Comparison of ENCODE assay signal across 8 mouse cellular contexts in the genomic region with DNA sequence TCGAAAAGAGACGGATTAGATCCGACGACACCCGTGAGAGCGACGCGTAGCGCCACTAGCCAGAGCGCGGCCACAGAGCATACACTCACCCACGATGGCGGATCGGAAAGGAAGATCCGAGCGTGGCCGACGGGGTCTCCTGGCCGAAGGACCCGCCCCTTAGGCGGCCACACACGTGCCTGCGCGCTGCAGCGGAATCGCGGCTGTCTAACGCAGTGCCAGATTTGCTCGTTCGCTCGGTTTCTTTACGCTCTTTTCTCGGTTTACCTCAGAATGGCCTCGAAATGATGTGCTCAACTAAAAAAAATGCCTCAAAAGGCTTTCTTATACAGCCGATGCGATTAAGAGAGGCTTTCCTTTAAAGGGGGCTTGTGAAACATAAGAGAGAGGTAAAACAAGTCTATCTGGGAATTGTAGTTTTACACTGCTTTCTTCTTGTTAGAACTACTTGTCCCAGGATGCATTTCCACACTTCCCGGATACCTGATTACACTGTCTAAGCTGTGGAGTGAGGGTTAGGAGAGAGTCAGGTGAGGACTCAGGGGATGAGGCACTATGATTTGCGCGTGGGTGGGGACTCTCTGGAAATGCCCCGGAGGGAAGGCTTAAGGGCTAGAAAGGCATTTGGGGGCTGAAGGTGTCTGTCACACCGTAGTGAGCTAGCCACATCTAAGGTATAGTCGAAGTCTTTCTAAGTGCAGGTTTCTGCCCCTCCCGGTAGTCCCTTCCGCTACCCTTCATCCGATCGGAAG. TPM values are rescaled to one million over a fixed set of nuclear protein-coding genes. Genes with fewer than 3 reads are reported as not detected.
DNase-seq lines count a peak whose midpoint lies in the region; ATAC-seq lines count a peak whose summit lies in the region.

A gene (plus strand): TSS at position 199 of the 752 bp plus-strand sequence.
A gene (minus strand): TSS at position 358 of the 752 bp plus-strand sequence.

- no peaks in the 10 kb centered on the region for H3K27me3 ChIP-seq in heart, embryonic 14.5 days (ENCODE audit: control insufficient read depth, insufficient read depth, low read length)
- no peaks in the 10 kb centered on the region for H3K27me3 ChIP-seq in liver, embryonic 13.5 days
- H3K27me3 ChIP-seq in stomach, embryonic 16.5 days (ENCODE audit: control insufficient read depth, insufficient read depth, low read length) = no peaks in the 10 kb centered on the region

- peak within 1 kb of the TSS; percentile 82 for H3K4me2 ChIP-seq in heart, embryonic 14.5 days (ENCODE audit: low read length)
- H3K4me2 ChIP-seq in liver, embryonic 13.5 days = peak within 1 kb of the TSS; percentile 87
- H3K4me2 ChIP-seq in stomach, embryonic 16.5 days (ENCODE audit: low read depth, low read length) = peak within 1 kb of the TSS; percentile 69

- H3K4me1 ChIP-seq in heart, embryonic 14.5 days (ENCODE audit: control insufficient read depth in 2 of 2, insufficient read depth in 2 of 2, low read length in 2 of 2) = peaks cover 0 to 6% of the 10 kb centered on the region in 2 experiments; a peak in 2 of 4 replicates
- peaks cover 19% of the 10 kb centered on the region for H3K4me1 ChIP-seq in liver, embryonic 13.5 days (replicated peaks)
- peaks cover 5% of the 10 kb centered on the region for H3K4me1 ChIP-seq in stomach, embryonic 16.5 days (ENCODE audit: control insufficient read depth, insufficient read depth, low read length)

- H3K9ac ChIP-seq in heart, embryonic 14.5 days (ENCODE audit: low read length) = peak within 1 kb of the TSS; percentile 97
- H3K9ac ChIP-seq in liver, embryonic 13.5 days = peak within 1 kb of the TSS; percentile 89
- peak within 1 kb of the TSS; percentile 97 for H3K9ac ChIP-seq in stomach, embryonic 16.5 days (ENCODE audit: low read length)

- peak within 1 kb of the TSS; percentile 72 to 93 for H3K27ac ChIP-seq in heart, embryonic 14.5 days (replicated peaks in 1 of 2; ENCODE audit: control insufficient read depth in 1 of 2, insufficient read depth in 1 of 2, low read depth in 2 of 2, low read length in 2 of 2)
- H3K27ac ChIP-seq in liver, embryonic 13.5 days = peak within 1 kb of the TSS; percentile 81
- H3K27ac ChIP-seq in stomach, embryonic 16.5 days (ENCODE audit: low read length) = peak within 1 kb of the TSS; percentile 79

- peak within 1 kb of the TSS; percentile 69 to 79 for H3K4me3 ChIP-seq in heart, embryonic 14.5 days (ENCODE audit: control insufficient read depth in 1 of 2, insufficient read depth in 1 of 2, low read depth in 1 of 2, low read length in 2 of 2)
- peak within 1 kb of the TSS; percentile 78 for H3K4me3 ChIP-seq in liver, embryonic 13.5 days (replicated peaks)
- peak within 1 kb of the TSS; percentile 87 for H3K4me3 ChIP-seq in stomach, embryonic 16.5 days (replicated peaks; ENCODE audit: low read length)

- peaks cover 40% of the 10 kb centered on the region for H3K36me3 ChIP-seq in heart, embryonic 14.5 days (ENCODE audit: control insufficient read depth, insufficient read depth, low read length)
- peaks cover 35% of the 10 kb centered on the region for H3K36me3 ChIP-seq in liver, embryonic 13.5 days
- H3K36me3 ChIP-seq in stomach, embryonic 16.5 days (ENCODE audit: control insufficient read depth, insufficient read depth, low read length) = peaks cover 18% of the 10 kb centered on the region

- peak; percentile 92 for ATAC-seq in CD4-positive, CD25-positive, alpha-beta regulatory T cell, adult 4 months
- ATAC-seq in heart, embryonic 14.5 days (ENCODE audit: insufficient number of reproducible peaks, insufficient read depth, low FRiP score, low read depth) = peak; percentile 97
- ATAC-seq in liver, embryonic 13.5 days (ENCODE audit: low read depth) = peak; percentile 96
- peak; percentile 98 for ATAC-seq in stomach, embryonic 16.5 days (ENCODE audit: insufficient read depth, low FRiP score)

- no peaks in the 10 kb centered on the region for H3K9me3 ChIP-seq in heart, embryonic 14.5 days (ENCODE audit: control insufficient read depth, low read length)
- H3K9me3 ChIP-seq in liver, embryonic 13.5 days (replicated peaks) = no peaks in the 10 kb centered on the region
- H3K9me3 ChIP-seq in stomach, embryonic 16.5 days (replicated peaks; ENCODE audit: control insufficient read depth, low read length) = no peaks in the 10 kb centered on the region

- DNase-seq in c-Kit-negative CD71-positive TER-119-positive erythroid progenitor cells, embryonic 14.5 days (ENCODE audit: low read depth, low spot score) = peak; percentile 84
- DNase-seq in fibroblast of lung, adult 2 months (ENCODE audit: low read depth) = peak; percentile 68
- DNase-seq in kidney, postnatal 14 days = peak; percentile 94
- DNase-seq in liver, embryonic 13.5 days = peak; percentile 87
- DNase-seq in neural tube, embryonic 10.5 days (ENCODE audit: extremely low spot score, low spot score) = peak; percentile 91

- WGBS in heart, embryonic 14.5 days = under 1% methylated on average over 46 of the region's 46 CpGs
- under 1% methylated on average over 46 of the region's 46 CpGs for WGBS in liver, embryonic 13.5 days (ENCODE audit: insufficient replicate concordance)
- WGBS in stomach, embryonic 16.5 days = under 1% methylated on average over 46 of the region's 46 CpGs

RNA-seq across cellular contexts. Expression of the first gene that starts in this region (rescaled TPM):
- polyA plus RNA-seq in CD4-positive, CD25-positive, alpha-beta regulatory T cell, adult 4 months (2017; shearing (Covaris generic)) = 1 to 10 TPM; 2.0 to 4.6 TPM
- 0.20 and 0.61 TPM in 2 replicates for polyA plus RNA-seq in heart, embryonic 14.5 days (2014; fragmentation: Nextera tagmentation; extraction: Ambion mirVana)
- polyA plus RNA-seq in liver, embryonic 13.5 days (2015; fragmentation: Nextera tagmentation; extraction: Ambion mirVana) = 0.05 and 0.07 TPM in 2 replicates
- 0.14 and 0.28 TPM in 2 replicates for polyA plus RNA-seq in stomach, embryonic 16.5 days (2015; fragmentation: Nextera tagmentation; extraction: Ambion mirVana)

RNA-seq across cellular contexts. Expression of the second gene that starts in this region (rescaled TPM):
- 1,000 to 10,000 TPM; 1,358 to 1,362 TPM for polyA plus RNA-seq in CD4-positive, CD25-positive, alpha-beta regulatory T cell, adult 4 months (2017; shearing (Covaris generic))
- polyA plus RNA-seq in heart, embryonic 14.5 days (2014; fragmentation: Nextera tagmentation; extraction: Ambion mirVana) = 724 and 803 TPM in 2 replicates
- polyA plus RNA-seq in liver, embryonic 13.5 days (2015; fragmentation: Nextera tagmentation; extraction: Ambion mirVana) = 964 and 1,016 TPM in 2 replicates
- 776 and 999 TPM in 2 replicates for polyA plus RNA-seq in stomach, embryonic 16.5 days (2015; fragmentation: Nextera tagmentation; extraction: Ambion mirVana)

Comparison
In these comparisons a context has a peak if more than half of its experiments do, and no peak if none do; other contexts are left out.
1. Peak in every context shown above with its lines: DNase-seq, ATAC-seq, H3K4me3 ChIP-seq and H3K27ac ChIP-seq.